ENCODE assay signal across 11 mouse cellular contexts in the genomic region with DNA sequence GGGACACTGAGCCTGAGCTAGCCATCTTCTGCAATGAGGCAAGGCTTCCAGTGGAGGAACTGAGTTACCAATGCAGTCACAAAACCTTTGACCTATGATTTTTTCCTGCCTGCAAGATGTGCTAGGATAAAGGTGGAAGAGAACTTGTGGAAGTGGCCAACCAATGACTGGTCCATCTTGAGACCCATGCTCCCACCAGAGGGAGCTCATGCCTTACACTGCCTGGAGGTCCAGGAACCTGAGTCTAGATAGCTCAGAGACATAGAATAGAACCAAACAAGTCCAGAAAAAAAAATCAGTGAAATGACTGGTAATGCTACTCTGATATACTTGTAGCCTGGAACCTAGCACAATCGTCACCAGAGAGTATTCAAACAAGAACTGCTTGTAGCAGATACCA.
DNase-seq lines count a peak whose midpoint lies in the region; TF ChIP-seq lines count a peak whose summit lies in the region.
"Had no signal": no experiment of that assay in that cellular context is flagged by ENCODE, and none has a peak within 500 bp of the region (broad histone marks: within the 10 kb centered on the region; RNA-seq: fewer than 3 reads in every experiment).

No protein-coding gene starts in this region.

- intact Hi-C loops in heart, postnatal 25 days (cut with DNase I): no loop called here
- intact Hi-C loops in left cerebral cortex, postnatal 10 days (cut with DNase I): no loop called here

- no peaks in the 10 kb centered on the region for H3K9me3 ChIP-seq in MEL (replicated peaks; ENCODE audit: insufficient read depth, low read length)
- H3K9me3 ChIP-seq: hindbrain, embryonic 15.5 days; limb, embryonic 12.5 days had no signal

- no peak overlapping the region for H3K9ac ChIP-seq in MEL (ENCODE audit: control insufficient read depth, low read depth, low read length, poor library complexity, severe bottlenecking)
- H3K9ac ChIP-seq: hindbrain, embryonic 15.5 days; limb, embryonic 12.5 days had no signal

- TF ChIP-seq CTCF in MEL (IDR thresholded peaks at IDR 0.05 in 2 of 3, conservative IDR thresholded peaks at IDR 0.05 in 1 of 3; ENCODE audit: control insufficient read depth in 1 of 3, insufficient read depth in 1 of 3, low read depth in 2 of 3, low read length in 3 of 3, poor library complexity in 1 of 3, severe bottlenecking in 1 of 3): peak in 2 of 3 experiments; percentile 13 to 21; a peak in 3 of 6 replicates

- H3K79me2 ChIP-seq in MEL (ENCODE audit: control insufficient read depth, insufficient read depth, low read length, poor library complexity): no peaks in the 10 kb centered on the region

- H3K27ac ChIP-seq in MEL (ENCODE audit: control insufficient read depth, low read depth, low read length): no peak overlapping the region
- H3K27ac ChIP-seq: hindbrain, embryonic 15.5 days; limb, embryonic 12.5 days had no signal

- TF ChIP-seq RAD21 in MEL (IDR thresholded peaks at IDR 0.05; ENCODE audit: low read depth, low read length): peak; percentile 18

- no peaks in the 10 kb centered on the region for H3K4me1 ChIP-seq in MEL (ENCODE audit: control insufficient read depth in 1 of 2, insufficient read depth in 2 of 2, low read length in 2 of 2)
- H3K4me1 ChIP-seq: hindbrain, embryonic 15.5 days; limb, embryonic 12.5 days had no signal

- H3K36me3 ChIP-seq in MEL (ENCODE audit: control insufficient read depth in 1 of 2, insufficient read depth in 2 of 2, low read length in 2 of 2): no peaks in the 10 kb centered on the region
- H3K36me3 ChIP-seq: hindbrain, embryonic 15.5 days; limb, embryonic 12.5 days had no signal

- TF ChIP-seq POLR2A in MEL (IDR thresholded peaks at IDR 0.05; ENCODE audit: control insufficient read depth in 1 of 2, insufficient read depth in 1 of 2, low read depth in 1 of 2, low read length in 2 of 2, poor library complexity in 1 of 2): no peak

- TF ChIP-seq EP300 in MEL (IDR thresholded peaks at IDR 0.05; ENCODE audit: low read depth in 1 of 2, low read length in 2 of 2): no peak

- no peak overlapping the region for H3K4me3 ChIP-seq in MEL (ENCODE audit: control insufficient read depth in 1 of 2, insufficient read depth in 1 of 2, low read depth in 2 of 2, low read length in 2 of 2)
- H3K4me3 ChIP-seq: hindbrain, embryonic 15.5 days; limb, embryonic 12.5 days had no signal

- H3K27me3 ChIP-seq in MEL (ENCODE audit: control insufficient read depth in 1 of 2, insufficient read depth in 2 of 2, low read length in 2 of 2): no peaks in the 10 kb centered on the region; a peak in 1 of 4 replicates
- H3K27me3 ChIP-seq: limb, embryonic 12.5 days had no signal

- DNase-seq in heart, postnatal 4 days: peak; percentile 30
- DNase-seq in heart, postnatal 25 days (ENCODE audit: low spot score): no peak
- DNase-seq in 3T3-L1 (ENCODE audit: low read depth, low spot score) (peak; percentile 69), MEL (ENCODE audit: low read depth, low spot score) (peak; percentile 4)
- DNase-seq in embryo, embryonic 9.5 days (ENCODE audit: extremely low spot score): peak; percentile 1
- no peak for DNase-seq in right cerebral cortex, postnatal 4 days
- DNase-seq in left cerebral cortex, postnatal 10 days (ENCODE audit: extremely low spot score in 1 of 2, low spot score in 2 of 2): no peak
- no peak for DNase-seq in retina, postnatal 1 day
- DNase-seq: thymus, postnatal 25 days had no signal

TF ChIP-seq in MEL, 35 proteins besides CTCF, POLR2A, EP300 and RAD21:
- TF ChIP-seq SMC3 (IDR thresholded peaks at IDR 0.05; ENCODE audit: low read depth, low read length) (0 out of 2 replicates have a peak, but pooled peaks have one; percentile 4), GABPA (IDR thresholded peaks at IDR 0.05; ENCODE audit: low read depth, low read length) (no peak), ELF1 (IDR thresholded peaks at IDR 0.05; ENCODE audit: low read depth, low read length) (no peak)
TF ChIP-seq in MEL: peak in this region for 1.

Comparison
In these comparisons a context has a peak if more than half of its experiments do, and no peak if none do; other contexts are left out.
1. DNase-seq: peak in heart, postnatal 4 days (single experiment), 3T3-L1 (single experiment), MEL (single experiment) and embryo, embryonic 9.5 days (single experiment); none in heart, postnatal 25 days (single experiment), right cerebral cortex, postnatal 4 days (single experiment), left cerebral cortex, postnatal 10 days (0 of 2) and retina, postnatal 1 day (single experiment).